Mouse (Mus musculus) intestine, postnatal 0 days (tissue): ENCODE measurements around the gene Lingo1. TPM values are rescaled to one million over a fixed set of nuclear protein-coding genes. Genes with fewer than 3 reads are reported as not detected.

ENCODE experiments used
- ATAC-seq: fragments of 200-750 bp; cut with Nextera tagmentation; 2 replicates; pipeline ENCODE4 v1.8.0; 2017; ENCODE audit warnings: mild to moderate bottlenecking, moderate TSS enrichment, moderate library complexity
- H3K27ac ChIP-seq: fragments of 300-500 bp; sonication (generic); 2 replicates; pipeline ENCODE4 v1.5.1; 2014; ENCODE audit warnings: mild to moderate bottlenecking, low read depth, low read length, moderate library complexity
- H3K27me3 ChIP-seq: fragments of 300-500 bp; sonication (generic); replicated peaks from 2 replicates; pipeline ENCODE4 v1.6.1; 2014; ENCODE audit warnings: low read length, mixed read lengths; ENCODE audit not compliant: control insufficient read depth, insufficient read depth
- H3K36me3 ChIP-seq: fragments of 300-500 bp; sonication (generic); 2 replicates; pipeline ENCODE4 v1.6.1; 2014; ENCODE audit warnings: mild to moderate bottlenecking, moderate library complexity; ENCODE audit not compliant: control insufficient read depth, insufficient read depth
- H3K4me1 ChIP-seq: fragments of 300-500 bp; sonication (generic); replicated peaks from 2 replicates; pipeline ENCODE4 v1.6.1; 2014; ENCODE audit warnings: antibody characterized with exemption, low read length, mixed read lengths; ENCODE audit not compliant: control insufficient read depth, insufficient read depth
- H3K4me2 ChIP-seq: fragments of 300-500 bp; sonication (generic); replicated peaks from 2 replicates; pipeline ENCODE4 v1.6.1; 2014; ENCODE audit warnings: low read depth, mild to moderate bottlenecking, moderate library complexity
- H3K4me3 ChIP-seq: fragments of 300-500 bp; sonication (generic); 2 replicates; pipeline ENCODE4 v1.5.1; 2014; ENCODE audit warnings: low read depth, low read length
- H3K9ac ChIP-seq: fragments of 300-500 bp; sonication (generic); 2 replicates; pipeline ENCODE4 v1.6.1; 2014; ENCODE audit warnings: mild to moderate bottlenecking, low read depth, low read length
- H3K9me3 ChIP-seq: fragments of 300-500 bp; sonication (generic); 2 replicates; pipeline ENCODE4 v1.6.1; 2016; ENCODE audit warnings: mixed run types; ENCODE audit not compliant: control insufficient read depth
- CTCF ChIP-seq: sonication (generic); IDR thresholded peaks from 2 replicates; pipeline ENCODE4 v1.5.1; 2016; ENCODE audit warnings: low read depth, mild to moderate bottlenecking, control low read depth, antibody characterized with exemption, moderate library complexity
- WGBS: fragments of 180-500 bp; shearing (Covaris S2); extraction: QIAGEN DNeasy Blood & Tissue Kit; methylation state at CpG from one replicate; pipeline ENCODE4 v1.1.7; 2014; 5-methylcytosine and 5-hydroxymethylcytosine counted together
- polyA plus RNA-seq: library from polyadenylated mRNA; unstranded; fragments of >200 nt; fragmentation: Nextera tagmentation; extraction: Ambion mirVana; gene quantifications from 2 replicates; pipeline ENCODE4 v1.2.1, GENCODE M21; 2015

The Lingo1 gene
- polyA plus RNA-seq, 1 experiment from 2014 or later, result 0.98 TPM

- no peaks in the 10 kb centered on the region for H3K4me1 ChIP-seq
- no peak overlapping the region for H3K27ac ChIP-seq
- no peak for ATAC-seq
- no peak overlapping the region for H3K4me3 ChIP-seq
- H3K9me3 ChIP-seq, result no peaks in the 10 kb centered on the region
- 38% methylated on average over 9 of the region's 9 CpGs for WGBS
- H3K9ac ChIP-seq, result no peak overlapping the region
- no peak overlapping the region for H3K4me2 ChIP-seq
- H3K36me3 ChIP-seq, result no peaks in the 10 kb centered on the region
- no peaks in the 10 kb centered on the region for H3K27me3 ChIP-seq
- TF ChIP-seq CTCF, result no peak
These were observed 57.8 kb downstream of the Lingo1 start for GRCm38 (mm10) chr9:56738261-56739171.

- H3K36me3 ChIP-seq, result no peaks in the 10 kb centered on the region
- H3K4me2 ChIP-seq, result no peak overlapping the region
- no peak overlapping the region for H3K9ac ChIP-seq
- no peak for ATAC-seq
- no peak overlapping the region for H3K27ac ChIP-seq
- no peaks in the 10 kb centered on the region for H3K27me3 ChIP-seq
- WGBS, result 47% methylated on average over 6 of the region's 6 CpGs
- H3K9me3 ChIP-seq, result no peaks in the 10 kb centered on the region
- peak; percentile 40 for TF ChIP-seq CTCF
- H3K4me3 ChIP-seq, result no peak overlapping the region
- no peaks in the 10 kb centered on the region for H3K4me1 ChIP-seq
These were observed 61.9 kb downstream of the Lingo1 start for GRCm38 (mm10) chr9:56734398-56734797.

GRCm38 (mm10) chr9:56730997-56731396, 65.3 kb downstream of the Lingo1 start:
- Histone ChIP-seq H3K9ac (no peak overlapping the region), H3K36me3 (no peaks in the 10 kb centered on the region), H3K4me2 (no peak overlapping the region), H3K4me3 (no peak overlapping the region), H3K27me3 (no peaks in the 10 kb centered on the region), H3K4me1 (no peaks in the 10 kb centered on the region), H3K9me3 (no peaks in the 10 kb centered on the region), H3K27ac (no peak overlapping the region)
- no peak for ATAC-seq
- TF ChIP-seq CTCF, result no peak
- 55% methylated on average over 2 of the region's 2 CpGs for WGBS

GRCm38 (mm10) chr9:56729145-56729544, 67.1 kb downstream of the Lingo1 start:
- Histone ChIP-seq H3K27ac (no peak overlapping the region), H3K4me3 (no peak overlapping the region), H3K27me3 (no peaks in the 10 kb centered on the region), H3K4me2 (no peak overlapping the region), H3K36me3 (no peaks in the 10 kb centered on the region), H3K9ac (no peak overlapping the region), H3K4me1 (no peaks in the 10 kb centered on the region), H3K9me3 (no peaks in the 10 kb centered on the region)
- 37% methylated on average over 2 of the region's 2 CpGs for WGBS
- TF ChIP-seq CTCF, result no peak
- ATAC-seq, result no peak

- no peak for TF ChIP-seq CTCF
- Histone ChIP-seq H3K4me1 (no peaks in the 10 kb centered on the region), H3K9me3 (no peaks in the 10 kb centered on the region), H3K9ac (no peak overlapping the region), H3K36me3 (no peaks in the 10 kb centered on the region), H3K27ac (no peak overlapping the region), H3K4me3 (no peak overlapping the region), H3K27me3 (no peaks in the 10 kb centered on the region), H3K4me2 (no peak overlapping the region)
- WGBS, result 55% methylated on average over 15 of the region's 15 CpGs
- ATAC-seq, result no peak
These were observed 68.3 kb downstream of the Lingo1 start for GRCm38 (mm10) chr9:56727703-56728684.

- Histone ChIP-seq H3K36me3 (no peaks in the 10 kb centered on the region), H3K9ac (no peak overlapping the region), H3K4me3 (no peak overlapping the region), H3K4me1 (no peaks in the 10 kb centered on the region), H3K27ac (no peak overlapping the region), H3K9me3 (no peaks in the 10 kb centered on the region), H3K4me2 (no peak overlapping the region), H3K27me3 (no peaks in the 10 kb centered on the region)
- 17% methylated on average over 2 of the region's 2 CpGs for WGBS
- TF ChIP-seq CTCF, result peak; percentile 76
- no peak for ATAC-seq
These were observed 70.5 kb downstream of the Lingo1 start for GRCm38 (mm10) chr9:56725814-56726213.
